Mouse (Mus musculus): ENCODE results near the gene Cfap74.

Cfap74 gene

GRCm38 (mm10) chr4:155497963-155498362 lies 89.0 kb downstream of the Cfap74 start:
- no peak for DNase-seq (ENCODE audit: low spot score)

- no peak for DNase-seq (ENCODE audit: low spot score)
These were observed 92.1 kb downstream of the Cfap74 start for GRCm38 (mm10) chr4:155501126-155501525.

GRCm38 (mm10) chr4:155505067-155505466 lies 96.1 kb downstream of the Cfap74 start:
- no peak for DNase-seq (ENCODE audit: low spot score)

GRCm38 (mm10) chr4:155505671-155506295 lies 96.8 kb downstream of the Cfap74 start:
- DNase-seq (ENCODE audit: low spot score): no peak

- DNase-seq (ENCODE audit: low spot score): no peak
These were observed 99.6 kb downstream of the Cfap74 start for GRCm38 (mm10) chr4:155508614-155509013.

GRCm38 (mm10) chr4:155510981-155511380 lies 102.0 kb downstream of the Cfap74 start:
- DNase-seq (ENCODE audit: low spot score): no peak

GRCm38 (mm10) chr4:155514810-155515209 lies 105.8 kb downstream of the Cfap74 start:
- no peak for DNase-seq (ENCODE audit: low spot score)
